Mouse (Mus musculus) CH12.LX (cell line): ENCODE measurements around the gene Slc9a8. TPM values are rescaled to one million over a fixed set of nuclear protein-coding genes. Genes with fewer than 3 reads are reported as not detected.
A peak's percentile ranks its signal among the peaks of the same experiment; 100 is the strongest.

Experiments
- DNase-seq: peaks from one replicate; pipeline ENCODE4 v3.0.0-alpha.2; 2013; ENCODE audit errors: extremely low read depth
- H3K27ac ChIP-seq: 2 replicates; pipeline ENCODE4 v1.5.1; 2012; ENCODE audit warnings: low read depth, mild to moderate bottlenecking, control low read depth, moderate library complexity; ENCODE audit not compliant: insufficient read depth
- H3K27me3 ChIP-seq: replicated peaks from 2 replicates; pipeline ENCODE3; 2012; ENCODE audit warnings: inconsistent platforms
- H3K36me3 ChIP-seq, 2 experiments: replicated peaks in 1 of 2; 2 replicates each; pipeline versions ENCODE3 to v1.6.1; 2012; ENCODE audit warnings: inconsistent platforms in 1 of 2, low read length in 1 of 2, mild to moderate bottlenecking in 1 of 2, mixed read lengths in 1 of 2, moderate library complexity in 1 of 2; ENCODE audit not compliant: control insufficient read depth in 1 of 2, insufficient read depth in 1 of 2
- H3K4me1 ChIP-seq, 2 experiments: 2 replicates each; pipeline ENCODE4 v1.6.1; 2012; ENCODE audit warnings: inconsistent platforms in 1 of 2, moderate library complexity in 1 of 2; ENCODE audit not compliant: insufficient read depth in 2 of 2, control insufficient read depth in 1 of 2
- H3K4me2 ChIP-seq: 2 replicates; pipeline ENCODE4 v1.6.1; 2012; ENCODE audit warnings: low read depth, mild to moderate bottlenecking, control low read depth; ENCODE audit not compliant: poor library complexity, insufficient read depth, severe bottlenecking
- H3K4me3 ChIP-seq, 3 experiments: fragments of 150-350 bp in 1 of 3; sonication (generic) in 1 of 3; replicated peaks in 1 of 3; 2 replicates each; pipeline versions ENCODE3 to v1.5.1; 2011 to 2012; ENCODE audit warnings: low read depth in 2 of 3, low read length in 2 of 3, mild to moderate bottlenecking in 2 of 3, moderate library complexity in 2 of 3, control low read depth in 1 of 3, improper control_type of control experiment in 1 of 3, inconsistent platforms in 1 of 3, mixed read lengths in 1 of 3; ENCODE audit not compliant: poor library complexity in 1 of 3
- H3K79me2 ChIP-seq: replicated peaks from 2 replicates; pipeline ENCODE4 v1.6.1; 2012; ENCODE audit warnings: mild to moderate bottlenecking, moderate library complexity; ENCODE audit not compliant: control insufficient read depth, poor library complexity, insufficient read depth, severe bottlenecking; ENCODE audit errors: extremely low read depth
- H3K9ac ChIP-seq: 2 replicates; pipeline ENCODE4 v1.6.1; 2012; ENCODE audit warnings: low read depth, mild to moderate bottlenecking, control low read depth, moderate library complexity; ENCODE audit not compliant: insufficient read depth
- H3K9me3 ChIP-seq: replicated peaks from 2 replicates; pipeline ENCODE3; 2012; ENCODE audit warnings: low read length, inconsistent platforms, mixed read lengths
- BHLHE40 ChIP-seq: IDR thresholded peaks from 2 replicates; pipeline ENCODE4 v1.6.1; 2011; ENCODE audit warnings: mild to moderate bottlenecking, low read depth, low read length, improper control_type of control experiment
- CHD1 ChIP-seq: IDR thresholded peaks from 2 replicates; pipeline ENCODE4 v1.6.1; 2012; ENCODE audit warnings: low read depth, low read length, improper control_type of control experiment, inconsistent platforms
- CHD2 ChIP-seq: IDR thresholded peaks from 2 replicates; pipeline ENCODE4 v1.6.1; 2011; ENCODE audit warnings: low read length, improper control_type of control experiment
- CTCF ChIP-seq, 2 experiments: IDR thresholded peaks in 1 of 2; conservative IDR thresholded peaks in 1 of 2; 2 replicates each; pipeline ENCODE4 v1.5.1; 2011 to 2012; ENCODE audit warnings: low read depth in 2 of 2, low read length in 2 of 2, improper control_type of control experiment in 1 of 2, inconsistent platforms in 1 of 2, mild to moderate bottlenecking in 1 of 2, moderate library complexity in 1 of 2
- E2F4 ChIP-seq: IDR thresholded peaks from 2 replicates; pipeline ENCODE4 v1.6.1; 2011; ENCODE audit warnings: low read depth, low read length, improper control_type of control experiment; ENCODE audit not compliant: insufficient replicate concordance
- ELF1 ChIP-seq: IDR thresholded peaks from 2 replicates; pipeline ENCODE4 v1.6.1; 2014; ENCODE audit warnings: low read depth, mild to moderate bottlenecking, inconsistent platforms, low read length, improper control_type of control experiment
- EP300 ChIP-seq: IDR thresholded peaks from 2 replicates; pipeline ENCODE4 v1.6.1; 2011; ENCODE audit warnings: low read length, improper control_type of control experiment
- ETS1 ChIP-seq: conservative IDR thresholded peaks from 2 replicates; pipeline ENCODE4 v1.6.1; 2012; ENCODE audit warnings: low read depth, mild to moderate bottlenecking, inconsistent platforms, low read length, improper control_type of control experiment, moderate library complexity
- GABPA ChIP-seq: IDR thresholded peaks from 2 replicates; pipeline ENCODE4 v1.6.1; 2012; ENCODE audit warnings: low read depth, low read length, improper control_type of control experiment, inconsistent platforms; ENCODE audit not compliant: insufficient replicate concordance
- HCFC1 ChIP-seq: IDR thresholded peaks from 2 replicates; pipeline ENCODE4 v1.6.1; 2012; ENCODE audit warnings: low read depth, mild to moderate bottlenecking, inconsistent platforms, low read length, improper control_type of control experiment
- IRF4 ChIP-seq: IDR thresholded peaks from 2 replicates; pipeline ENCODE4 v1.6.1; 2014; ENCODE audit warnings: low read depth, mild to moderate bottlenecking, inconsistent platforms, low read length, improper control_type of control experiment
- JUN ChIP-seq: IDR thresholded peaks from 2 replicates; pipeline ENCODE4 v1.6.1; 2011; ENCODE audit warnings: low read depth, mild to moderate bottlenecking, low read length, improper control_type of control experiment, moderate library complexity; ENCODE audit not compliant: insufficient read depth
- JUND ChIP-seq: conservative IDR thresholded peaks from 2 replicates; pipeline ENCODE4 v1.6.1; 2011; ENCODE audit warnings: low read depth, low read length, improper control_type of control experiment
- KAT2A ChIP-seq: IDR thresholded peaks from 2 replicates; pipeline ENCODE4 v1.6.1; 2012; ENCODE audit warnings: low read length, improper control_type of control experiment, inconsistent platforms; ENCODE audit not compliant: insufficient replicate concordance
- MAFK ChIP-seq: IDR thresholded peaks from 2 replicates; pipeline ENCODE4 v1.6.1; 2011; ENCODE audit warnings: low read length, improper control_type of control experiment; ENCODE audit not compliant: insufficient replicate concordance
- MAX ChIP-seq: IDR thresholded peaks from 2 replicates; pipeline ENCODE4 v1.6.1; 2011; ENCODE audit warnings: low read length, improper control_type of control experiment
- MAZ ChIP-seq: IDR thresholded peaks from 2 replicates; pipeline ENCODE4 v1.6.1; 2012; ENCODE audit warnings: low read depth, mild to moderate bottlenecking, inconsistent platforms, low read length, improper control_type of control experiment, moderate library complexity
- MEF2A ChIP-seq: IDR thresholded peaks from 2 replicates; pipeline ENCODE4 v1.6.1; 2014; ENCODE audit warnings: low read depth, mild to moderate bottlenecking, inconsistent platforms, low read length, improper control_type of control experiment, borderline replicate concordance
- MXI1 ChIP-seq: IDR thresholded peaks from 2 replicates; pipeline ENCODE4 v1.6.1; 2011; ENCODE audit warnings: mild to moderate bottlenecking, low read depth, low read length, improper control_type of control experiment
- MYC ChIP-seq: IDR thresholded peaks from 2 replicates; pipeline ENCODE4 v1.6.1; 2011; ENCODE audit warnings: low read depth, mild to moderate bottlenecking, improper control_type of control experiment, low read length
- NELFE ChIP-seq: IDR thresholded peaks from 2 replicates; pipeline ENCODE4 v1.6.1; 2011; ENCODE audit warnings: low read depth, low read length, improper control_type of control experiment
- NRF1 ChIP-seq: IDR thresholded peaks from 2 replicates; pipeline ENCODE4 v1.6.1; 2014; ENCODE audit warnings: low read depth, mild to moderate bottlenecking, inconsistent platforms, low read length, improper control_type of control experiment, moderate library complexity
- PAX5 ChIP-seq: IDR thresholded peaks from 2 replicates; pipeline ENCODE4 v1.6.1; 2012; ENCODE audit warnings: low read length, inconsistent platforms, mixed read lengths
- POLR2A ChIP-seq: IDR thresholded peaks from 2 replicates; pipeline ENCODE4 v1.6.1; 2011; ENCODE audit warnings: low read depth, mild to moderate bottlenecking, improper control_type of control experiment, low read length
- POLR2AphosphoS2 ChIP-seq: IDR thresholded peaks from 2 replicates; pipeline ENCODE4 v1.6.1; 2011; ENCODE audit warnings: low read depth, low read length, improper control_type of control experiment
- RAD21 ChIP-seq: IDR thresholded peaks from 2 replicates; pipeline ENCODE4 v1.6.1; 2011; ENCODE audit warnings: low read depth, mild to moderate bottlenecking, low read length, improper control_type of control experiment, moderate library complexity
- RCOR1 ChIP-seq: conservative IDR thresholded peaks from 2 replicates; pipeline ENCODE4 v1.6.1; 2012; ENCODE audit warnings: low read depth, mild to moderate bottlenecking, inconsistent platforms, low read length, improper control_type of control experiment
- SIN3A ChIP-seq: IDR thresholded peaks from 2 replicates; pipeline ENCODE4 v1.6.1; 2012; ENCODE audit warnings: low read length, improper control_type of control experiment, inconsistent platforms
- SMC3 ChIP-seq: IDR thresholded peaks from 2 replicates; pipeline ENCODE4 v1.6.1; 2011; ENCODE audit warnings: low read depth, low read length, improper control_type of control experiment
- TBP ChIP-seq: conservative IDR thresholded peaks from 2 replicates; pipeline ENCODE4 v1.6.1; 2011; ENCODE audit warnings: low read depth, low read length, improper control_type of control experiment
- TCF12 ChIP-seq: IDR thresholded peaks from 2 replicates; pipeline ENCODE4 v1.6.1; 2014; ENCODE audit warnings: low read depth, mild to moderate bottlenecking, inconsistent platforms, low read length, improper control_type of control experiment
- UBTF ChIP-seq: IDR thresholded peaks from 2 replicates; pipeline ENCODE4 v1.6.1; 2012; ENCODE audit warnings: low read depth, mild to moderate bottlenecking, inconsistent platforms, low read length, improper control_type of control experiment, moderate library complexity
- USF1 ChIP-seq: IDR thresholded peaks from 2 replicates; pipeline ENCODE4 v1.6.1; 2014; ENCODE audit warnings: low read depth, mild to moderate bottlenecking, inconsistent platforms, low read length, improper control_type of control experiment
- USF2 ChIP-seq: conservative IDR thresholded peaks from 2 replicates; pipeline ENCODE4 v1.6.1; 2011; ENCODE audit warnings: low read depth, low read length, improper control_type of control experiment
- ZC3H11A ChIP-seq: IDR thresholded peaks from 2 replicates; pipeline ENCODE4 v1.6.1; 2012; ENCODE audit warnings: low read depth, mild to moderate bottlenecking, inconsistent platforms, low read length, improper control_type of control experiment
- ZKSCAN1 ChIP-seq: IDR thresholded peaks from 2 replicates; pipeline ENCODE4 v1.6.1; 2012; ENCODE audit warnings: low read depth, inconsistent platforms, low read length, improper control_type of control experiment, borderline replicate concordance
- ZMIZ1 ChIP-seq: IDR thresholded peaks from 2 replicates; pipeline ENCODE4 v1.6.1; 2012; ENCODE audit warnings: low read depth, mild to moderate bottlenecking, inconsistent platforms, low read length, improper control_type of control experiment
- ZNF384 ChIP-seq: IDR thresholded peaks from 2 replicates; pipeline ENCODE4 v1.6.1; 2012; ENCODE audit warnings: low read depth, low read length, improper control_type of control experiment, inconsistent platforms
- dilution Hi-C: fragments of 300-500 bp; cut with MboI; formaldehyde crosslinking; loops from 2 replicates; pipeline ENCODE4 v1.14.3; 2020; ENCODE audit warnings: low sequenced_read_pairs; ENCODE audit not compliant: extremely low pct_unique_long_range_greater_than_20kb, extremely low pct_ligation_motif_present
- in situ Hi-C: fragments of 300-500 bp; cut with MboI; formaldehyde crosslinking; loops from 3 replicates; pipeline ENCODE4 v1.14.3; 2019; ENCODE audit warnings: low sequenced_read_pairs, low pct_ligation_motif_present, low pct_unique_long_range_greater_than_20kb, mixed read lengths
- polyA plus RNA-seq: library from polyadenylated mRNA; unstranded; fragments of >175 nt; gene quantifications from 2 replicates; pipeline ENCODE4 v1.2.1, GENCODE M21; 2012; ENCODE audit warnings: low read depth; ENCODE audit not compliant: insufficient read length
- total RNA-seq, 2 experiments: library from RNA; depleted of rRNA; stranded (reverse); fragments of 300-350 nt in 1 of 2; fragments of >200 nt in 1 of 2; gene quantifications; 2 replicates each; pipeline ENCODE4 v1.2.3; 2012 to 2014

The Slc9a8 gene
- total and polyA plus RNA-seq, 3 experiments = 14.5 to 26.0 (median 25.0) TPM

GRCm38 (mm10) chr2:167503253-167503895 is 81.9 kb downstream of the Slc9a8 start:
- Histone ChIP-seq H3K9ac (peak overlapping the region; percentile 91), H3K9me3 (no peaks in the 10 kb centered on the region)
- peak; percentile 84 for TF ChIP-seq ZMIZ1
- peak; percentile 88 for TF ChIP-seq MAZ
- TF ChIP-seq TBP = no peak
- 0 out of 2 replicates have a peak, but pooled peaks have one; percentile 34 for TF ChIP-seq CHD1
- TF ChIP-seq MXI1 = no peak; the same call in none of the 2 replicates
- TF ChIP-seq RAD21 = no peak
- no peak for TF ChIP-seq UBTF
- no peak for TF ChIP-seq ZKSCAN1
- TF ChIP-seq JUN = no peak
- peak; percentile 18; the same call in 1 of the 2 replicates for TF ChIP-seq MEF2A
- TF ChIP-seq MAFK = no peak
- TF ChIP-seq TCF12 = peak; percentile 90
- TF ChIP-seq USF2 = no peak
- no peak for TF ChIP-seq POLR2AphosphoS2
- no peak for TF ChIP-seq ZNF384
- no peak for TF ChIP-seq GABPA
- TF ChIP-seq MAX = no peak; the same call in 1 of the 2 replicates
- TF ChIP-seq PAX5 = no peak
- no peak for TF ChIP-seq JUND
- no peak for TF ChIP-seq EP300
- TF ChIP-seq CTCF (conservative IDR thresholded peaks at IDR 0.05 in 1 of 2, IDR thresholded peaks at IDR 0.05 in 1 of 2; ENCODE audit: low read depth in 2 of 2, low read length in 2 of 2) = no peak
- TF ChIP-seq SMC3 = no peak
- TF ChIP-seq NRF1 = peak; percentile 90
- TF ChIP-seq ZC3H11A = no peak
- TF ChIP-seq USF1 = no peak
- no peak; the same call in 1 of the 2 replicates for TF ChIP-seq ELF1
- TF ChIP-seq MYC = peak; percentile 38; the same call in 1 of the 2 replicates
- no peak; the same call in none of the 2 replicates for TF ChIP-seq HCFC1
- TF ChIP-seq NELFE = peak; percentile 82
- no peak for TF ChIP-seq BHLHE40
- 0 out of 2 replicates have a peak, but pooled peaks have one; percentile 10 for TF ChIP-seq IRF4
- TF ChIP-seq SIN3A = no peak; the same call in none of the 2 replicates
- TF ChIP-seq E2F4 = no peak
- TF ChIP-seq CHD2 = 0 out of 2 replicates have a peak, but pooled peaks have one; percentile 12
- TF ChIP-seq KAT2A = no peak
- TF ChIP-seq RCOR1 = no peak
- peak; percentile 87 for TF ChIP-seq POLR2A
- TF ChIP-seq ETS1 = no peak
- TF ChIP-seq, all 38 proteins: peak for 11
- in situ Hi-C loops = no loop called here
- H3K27ac ChIP-seq = peak overlapping the region; percentile 48
- H3K36me3 ChIP-seq = peaks cover 12 to 32% of the 10 kb centered on the region in 2 experiments
- peak overlapping the region; percentile 88 to 98 (median 95) for H3K4me3 ChIP-seq
- dilution Hi-C loops = no loop called here
- H3K27me3 ChIP-seq = no peaks in the 10 kb centered on the region
- peaks cover 5 to 36% of the 10 kb centered on the region in 2 experiments for H3K4me1 ChIP-seq
- peak overlapping the region; percentile 87 for H3K4me2 ChIP-seq
- peaks cover 43% of the 10 kb centered on the region for H3K79me2 ChIP-seq
- peak; percentile 88 for DNase-seq
